In genomic region chrX:143573691-143574090, GRCm38 (mm10) we compare ENCODE assay signal across 23 mouse cellular contexts. TPM values are rescaled to one million over a fixed set of nuclear protein-coding genes. Genes with fewer than 3 reads are reported as not detected.
A peak's percentile ranks its signal among the peaks of the same experiment; 100 is the strongest.
DNase-seq lines count a peak whose midpoint lies in the region; ATAC-seq and TF ChIP-seq lines count a peak whose summit lies in the region.
"Had no signal": no experiment of that assay in that cellular context is flagged by ENCODE, and none has a peak within 500 bp of the region (broad histone marks: within the 10 kb centered on the region; RNA-seq: fewer than 3 reads in every experiment).

No protein-coding gene starts in this region.

- H3K4me1 ChIP-seq in hindbrain, postnatal 0 days (ENCODE audit: insufficient read depth, low read length): no peaks in the 10 kb centered on the region
- H3K4me1 ChIP-seq in hindbrain, embryonic 16.5 days (ENCODE audit: control insufficient read depth, insufficient read depth, low read depth, low read length): no peaks in the 10 kb centered on the region
- H3K4me1 ChIP-seq: embryonic facial prominence, embryonic 10.5 days; forebrain, embryonic 15.5 days; heart, embryonic 12.5 days; kidney, embryonic 15.5 days; midbrain, embryonic 10.5 days; neural tube, embryonic 13.5 days had no signal

- H3K9me3 ChIP-seq in hindbrain, postnatal 0 days (ENCODE audit: low read length): no peaks in the 10 kb centered on the region
- no peaks in the 10 kb centered on the region for H3K9me3 ChIP-seq in hindbrain, embryonic 16.5 days (ENCODE audit: control insufficient read depth, low read length)
- H3K9me3 ChIP-seq: embryonic facial prominence, embryonic 10.5 days; forebrain, embryonic 15.5 days; heart, embryonic 12.5 days; kidney, embryonic 15.5 days; midbrain, embryonic 10.5 days; neural tube, embryonic 13.5 days had no signal

- no peak overlapping the region for H3K9ac ChIP-seq in hindbrain, postnatal 0 days (replicated peaks; ENCODE audit: low read length)
- H3K9ac ChIP-seq in hindbrain, embryonic 16.5 days (ENCODE audit: low read depth, low read length): no peak overlapping the region
- H3K9ac ChIP-seq: forebrain, embryonic 15.5 days; heart, embryonic 12.5 days; kidney, embryonic 15.5 days; liver, embryonic 14.5 days; lung, embryonic 14.5 days; neural tube, embryonic 13.5 days had no signal

- no peak for TF ChIP-seq CTCF in hindbrain, postnatal 0 days (IDR thresholded peaks at IDR 0.05; ENCODE audit: low read depth)

- H3K36me3 ChIP-seq in hindbrain, postnatal 0 days (ENCODE audit: insufficient read depth, low read length): no peaks in the 10 kb centered on the region
- H3K36me3 ChIP-seq in hindbrain, embryonic 16.5 days (ENCODE audit: control insufficient read depth, insufficient read depth, low read length): no peaks in the 10 kb centered on the region
- H3K36me3 ChIP-seq: embryonic facial prominence, embryonic 10.5 days; forebrain, embryonic 15.5 days; heart, embryonic 12.5 days; kidney, embryonic 15.5 days; midbrain, embryonic 10.5 days; neural tube, embryonic 13.5 days had no signal

- H3K27ac ChIP-seq in hindbrain, postnatal 0 days: no peak overlapping the region
- H3K27ac ChIP-seq in hindbrain, embryonic 16.5 days (ENCODE audit: low read depth, low read length): no peak overlapping the region
- H3K27ac ChIP-seq: embryonic facial prominence, embryonic 10.5 days; forebrain, embryonic 15.5 days; kidney, embryonic 15.5 days; liver, embryonic 14.5 days; midbrain, embryonic 10.5 days; neural tube, embryonic 13.5 days had no signal

- 55% methylated on average over 2 of the region's 2 CpGs for WGBS in hindbrain, postnatal 0 days
- 34% methylated on average over 2 of the region's 2 CpGs for WGBS in hindbrain, embryonic 16.5 days

- peak; percentile 2 to 15 for DNase-seq in cerebellum, postnatal 10 days
- DNase-seq in cerebellum, postnatal 36 days: no peak
- DNase-seq in hindbrain, postnatal 0 days (ENCODE audit: low spot score): peak; percentile 9
- DNase-seq in 3T3-L1 (ENCODE audit: low read depth, low spot score) (peak; percentile 91), adipocyte (ENCODE audit: low spot score) (peak; percentile 84)
- DNase-seq in kidney, postnatal 14 days: no peak
- DNase-seq: B cell, adult 2 months; cerebellum, adult 8-10 months; kidney, adult 11 months; kidney, postnatal 4 days; lung, embryonic 14.5 days; right cerebral cortex, postnatal 4 days; thymus, postnatal 25 days had no signal

- H3K4me2 ChIP-seq in hindbrain, postnatal 0 days (ENCODE audit: low read depth, low read length): no peak overlapping the region
- H3K4me2 ChIP-seq in hindbrain, embryonic 16.5 days (ENCODE audit: low read length): no peak overlapping the region
- H3K4me2 ChIP-seq: forebrain, embryonic 15.5 days; heart, embryonic 12.5 days; kidney, embryonic 15.5 days; lung, embryonic 14.5 days; neural tube, embryonic 13.5 days had no signal

- H3K4me3 ChIP-seq in hindbrain, postnatal 0 days (ENCODE audit: low read length): no peak overlapping the region
- H3K4me3 ChIP-seq in hindbrain, embryonic 16.5 days (ENCODE audit: low read length): no peak overlapping the region
- H3K4me3 ChIP-seq: embryonic facial prominence, embryonic 10.5 days; forebrain, embryonic 15.5 days; heart, embryonic 12.5 days; kidney, embryonic 15.5 days; midbrain, embryonic 10.5 days; neural tube, embryonic 13.5 days had no signal

- H3K27me3 ChIP-seq in hindbrain, postnatal 0 days (ENCODE audit: insufficient read depth, low read length): no peaks in the 10 kb centered on the region
- no peaks in the 10 kb centered on the region; the same call in 1 of the 2 replicates for H3K27me3 ChIP-seq in hindbrain, embryonic 16.5 days (replicated peaks; ENCODE audit: control insufficient read depth, insufficient read depth, low read length)
- H3K27me3 ChIP-seq: forebrain, embryonic 15.5 days; heart, embryonic 12.5 days had no signal

- no peak for ATAC-seq in hindbrain, postnatal 0 days
- no peak for ATAC-seq in hindbrain, embryonic 16.5 days
- no peak for ATAC-seq in megakaryocyte-erythroid progenitor cell, adult 5-6 weeks (replicated peaks; ENCODE audit: low FRiP score, low TSS enrichment, poor library complexity, severe bottlenecking)
- ATAC-seq: forebrain, embryonic 15.5 days had no signal

RNA-seq across cellular contexts. Expression of gene Pak3, which starts 55.3 kb away (rescaled TPM):
- 188 and 195 TPM in 2 replicates for total RNA-seq in hindbrain, postnatal 0 days (2014; rRNA removed)
- 207 and 224 TPM in 2 replicates for polyA plus RNA-seq in hindbrain, postnatal 0 days (2015; fragmentation: Nextera tagmentation; extraction: Ambion mirVana)
- polyA plus RNA-seq in hindbrain, embryonic 16.5 days (2015; fragmentation: Nextera tagmentation; extraction: Ambion mirVana): 239 and 252 TPM in 2 replicates
- total RNA-seq in megakaryocyte-erythroid progenitor cell, adult 5-6 weeks (2014; fragmentation: Nextera tagmentation): not detected in 2 replicates
- total RNA-seq in megakaryocyte-erythroid progenitor cell, adult 5-6 weeks (2017): not detected in 2 replicates
- total RNA-seq: MEL had no signal

Comparison
In these comparisons a context has a peak if more than half of its experiments do, and no peak if none do; other contexts are left out.
1. DNase-seq: peak in cerebellum, postnatal 10 days (2 of 2), hindbrain, postnatal 0 days (single experiment), 3T3-L1 (single experiment) and adipocyte (single experiment); none in cerebellum, postnatal 36 days (0 of 2) and kidney, postnatal 14 days (single experiment).
2. RNA of gene Pak3, which starts 55.3 kb away (total RNA-seq): 188 to 195 TPM in hindbrain, postnatal 0 days; not detected in megakaryocyte-erythroid progenitor cell, adult 5-6 weeks; every median in the first group is over 100 times any median in the second.